Mouse (Mus musculus) intestine, postnatal 0 days (tissue): ENCODE measurements around the gene Nxpe4. TPM values are rescaled to one million over a fixed set of nuclear protein-coding genes. Genes with fewer than 3 reads are reported as not detected.
"Not testable (repeated sequence)": the region's sequence is repeated elsewhere in the genome, so short reads cannot be mapped to it uniquely, and the experiment has no call there.

ENCODE experiments used
- ATAC-seq: fragments of 200-750 bp; cut with Nextera tagmentation; 2 replicates; pipeline ENCODE4 v1.8.0; 2017; ENCODE audit warnings: mild to moderate bottlenecking, moderate TSS enrichment, moderate library complexity
- H3K27ac ChIP-seq: fragments of 300-500 bp; sonication (generic); 2 replicates; pipeline ENCODE4 v1.5.1; 2014; ENCODE audit warnings: mild to moderate bottlenecking, low read depth, low read length, moderate library complexity
- H3K27me3 ChIP-seq: fragments of 300-500 bp; sonication (generic); replicated peaks from 2 replicates; pipeline ENCODE4 v1.6.1; 2014; ENCODE audit warnings: low read length, mixed read lengths; ENCODE audit not compliant: control insufficient read depth, insufficient read depth
- H3K36me3 ChIP-seq: fragments of 300-500 bp; sonication (generic); 2 replicates; pipeline ENCODE4 v1.6.1; 2014; ENCODE audit warnings: mild to moderate bottlenecking, moderate library complexity; ENCODE audit not compliant: control insufficient read depth, insufficient read depth
- H3K4me1 ChIP-seq: fragments of 300-500 bp; sonication (generic); replicated peaks from 2 replicates; pipeline ENCODE4 v1.6.1; 2014; ENCODE audit warnings: antibody characterized with exemption, low read length, mixed read lengths; ENCODE audit not compliant: control insufficient read depth, insufficient read depth
- H3K4me2 ChIP-seq: fragments of 300-500 bp; sonication (generic); replicated peaks from 2 replicates; pipeline ENCODE4 v1.6.1; 2014; ENCODE audit warnings: low read depth, mild to moderate bottlenecking, moderate library complexity
- H3K4me3 ChIP-seq: fragments of 300-500 bp; sonication (generic); 2 replicates; pipeline ENCODE4 v1.5.1; 2014; ENCODE audit warnings: low read depth, low read length
- H3K9ac ChIP-seq: fragments of 300-500 bp; sonication (generic); 2 replicates; pipeline ENCODE4 v1.6.1; 2014; ENCODE audit warnings: mild to moderate bottlenecking, low read depth, low read length
- H3K9me3 ChIP-seq: fragments of 300-500 bp; sonication (generic); 2 replicates; pipeline ENCODE4 v1.6.1; 2016; ENCODE audit warnings: mixed run types; ENCODE audit not compliant: control insufficient read depth
- CTCF ChIP-seq: sonication (generic); IDR thresholded peaks from 2 replicates; pipeline ENCODE4 v1.5.1; 2016; ENCODE audit warnings: low read depth, mild to moderate bottlenecking, control low read depth, antibody characterized with exemption, moderate library complexity
- WGBS: fragments of 180-500 bp; shearing (Covaris S2); extraction: QIAGEN DNeasy Blood & Tissue Kit; methylation state at CpG from one replicate; pipeline ENCODE4 v1.1.7; 2014; 5-methylcytosine and 5-hydroxymethylcytosine counted together
- polyA plus RNA-seq: library from polyadenylated mRNA; unstranded; fragments of >200 nt; fragmentation: Nextera tagmentation; extraction: Ambion mirVana; gene quantifications from 2 replicates; pipeline ENCODE4 v1.2.1, GENCODE M21; 2015

Nxpe4 gene
- polyA plus RNA-seq, 1 experiment from 2014 or later = 2.0 TPM

- H3K9me3 ChIP-seq = no peaks in the 10 kb centered on the region
- 52% methylated on average over 3 of the region's 3 CpGs for WGBS
- H3K4me3 ChIP-seq = no peak overlapping the region
- TF ChIP-seq CTCF = no peak
- H3K4me2 ChIP-seq = no peak overlapping the region
- H3K9ac ChIP-seq = no peak overlapping the region
- no peaks in the 10 kb centered on the region for H3K4me1 ChIP-seq
- H3K27me3 ChIP-seq = no peaks in the 10 kb centered on the region
- no peaks in the 10 kb centered on the region for H3K36me3 ChIP-seq
- ATAC-seq = no peak
- no peak overlapping the region for H3K27ac ChIP-seq
Observed at GRCm38 (mm10) chr9:48404687-48405086, 242.9 kb downstream of the Nxpe4 start.

- Histone ChIP-seq H3K4me3 (no peak overlapping the region), H3K27me3 (no peaks in the 10 kb centered on the region), H3K27ac (no peak overlapping the region), H3K9ac (no peak overlapping the region), H3K36me3 (no peaks in the 10 kb centered on the region), H3K4me2 (no peak overlapping the region), H3K9me3 (no peaks in the 10 kb centered on the region), H3K4me1 (no peaks in the 10 kb centered on the region)
- no peak for ATAC-seq
- TF ChIP-seq CTCF = no peak
- WGBS = 67% methylated on average over 10 of the region's 10 CpGs
Observed at GRCm38 (mm10) chr9:48407549-48408327, 245.9 kb downstream of the Nxpe4 start.

GRCm38 (mm10) chr9:48410217-48411035 is 248.6 kb downstream of the Nxpe4 start:
- no peaks in the 10 kb centered on the region for H3K4me1 ChIP-seq
- H3K27me3 ChIP-seq = no peaks in the 10 kb centered on the region
- H3K9ac ChIP-seq = no peak overlapping the region
- H3K4me2 ChIP-seq = no peak overlapping the region
- no peaks in the 10 kb centered on the region for H3K36me3 ChIP-seq
- TF ChIP-seq CTCF = no peak
- no peak overlapping the region for H3K27ac ChIP-seq
- no peak for ATAC-seq
- 67% methylated on average over 6 of the region's 6 CpGs for WGBS
- no peak overlapping the region for H3K4me3 ChIP-seq
- H3K9me3 ChIP-seq = no peaks in the 10 kb centered on the region

DNA sequence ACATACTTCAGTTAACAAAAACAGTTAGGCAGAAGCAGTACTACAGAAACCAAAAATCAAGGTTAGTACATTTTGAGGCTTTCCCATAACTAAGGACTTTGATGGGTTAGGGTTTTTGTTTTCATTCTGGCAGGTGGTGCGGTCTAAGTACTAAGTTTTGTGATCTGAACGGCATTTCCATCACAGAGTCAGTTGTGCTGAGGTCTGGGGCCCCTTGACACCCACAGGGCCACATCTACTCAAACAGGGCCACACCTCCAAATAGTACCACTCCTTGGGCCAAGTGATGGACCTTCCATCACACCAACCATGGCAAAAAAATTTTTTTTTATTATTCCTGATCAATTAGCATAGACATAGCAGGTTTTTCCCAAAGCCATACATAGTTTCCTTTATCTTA is 251.8 kb downstream of the Nxpe4 start:
- no peaks in the 10 kb centered on the region for H3K9me3 ChIP-seq
- 81% methylated on average over 2 of the region's 2 CpGs for WGBS

GRCm38 (mm10) chr9:48417366-48417765 is 255.5 kb downstream of the Nxpe4 start:
- not testable (repeated sequence) for H3K4me1 ChIP-seq, H3K27ac ChIP-seq, ATAC-seq, H3K36me3 ChIP-seq, H3K9ac ChIP-seq, H3K9me3 ChIP-seq, H3K4me3 ChIP-seq, H3K4me2 ChIP-seq, H3K27me3 ChIP-seq
- 91% methylated on average over 8 of the region's 8 CpGs for WGBS

More for the DNA sequence above, 251.8 kb downstream of the Nxpe4 start:
- TF ChIP-seq CTCF = no peak
- Histone ChIP-seq H3K27ac (no peak overlapping the region), H3K9ac (no peak overlapping the region), H3K27me3 (no peaks in the 10 kb centered on the region), H3K36me3 (no peaks in the 10 kb centered on the region), H3K4me2 (no peak overlapping the region), H3K4me1 (no peaks in the 10 kb centered on the region), H3K4me3 (no peak overlapping the region)
- ATAC-seq = no peak

- H3K4me1 ChIP-seq = no peaks in the 10 kb centered on the region
- no peak overlapping the region for H3K27ac ChIP-seq
- no peak for ATAC-seq
- no peak overlapping the region for H3K4me3 ChIP-seq
- H3K4me2 ChIP-seq = no peak overlapping the region
- no peaks in the 10 kb centered on the region for H3K36me3 ChIP-seq
- no peak overlapping the region for H3K9ac ChIP-seq
- H3K9me3 ChIP-seq = no peaks in the 10 kb centered on the region
- no peaks in the 10 kb centered on the region for H3K27me3 ChIP-seq
- TF ChIP-seq CTCF = no peak
- 75% methylated on average over 3 of the region's 3 CpGs for WGBS
Observed at GRCm38 (mm10) chr9:48417994-48418393, 256.2 kb downstream of the Nxpe4 start.
